Mouse (Mus musculus) kidney, adult 9 months (tissue): ENCODE results near the gene Kdelr2.
"Not testable (repeated sequence)": the region's sequence is repeated elsewhere in the genome, so short reads cannot be mapped to it uniquely, and the experiment has no call there.

Experiments used
- DNase-seq: peaks from one replicate; pipeline ENCODE4 v3.0.0; 2022

Kdelr2 gene

GRCm38 (mm10) chr5:143403221-143404147 lies at the start of gene Kdelr2:
Kdelr2 (plus strand) TSS chr5:143403838.
- peak; percentile 91 for DNase-seq

- no peak for DNase-seq
Observed at GRCm38 (mm10) chr5:143356017-143356416, 47.6 kb upstream of the Kdelr2 start.

GRCm38 (mm10) chr5:143356686-143357388 lies 46.8 kb upstream of the Kdelr2 start, which contains the start of gene Grid2ip:
Grid2ip (plus strand) TSS chr5:143357338.
- no peak for DNase-seq

- DNase-seq = no peak
Observed at GRCm38 (mm10) chr5:143357564-143357963, 46.1 kb upstream of the Kdelr2 start.

DNA sequence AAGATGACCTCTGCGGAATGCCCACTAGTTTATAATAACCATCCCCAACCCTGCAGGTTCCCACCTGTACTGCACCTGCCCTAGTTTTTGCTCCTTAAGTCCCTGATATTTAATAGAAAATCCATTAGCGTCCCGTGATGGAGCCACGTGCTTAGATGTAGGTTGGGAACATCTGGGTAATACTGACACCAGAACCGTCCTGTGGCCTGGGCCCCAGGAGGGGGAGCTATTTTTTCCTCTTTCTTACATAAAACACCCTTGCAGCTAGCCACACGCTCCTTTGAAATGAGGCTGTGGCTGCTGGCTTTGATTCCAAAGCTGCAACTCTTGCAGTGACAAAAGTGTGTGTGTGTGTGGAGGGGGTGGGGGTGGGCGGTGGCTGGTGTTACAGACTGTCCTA lies 44.4 kb upstream of the Kdelr2 start:
- DNase-seq = no peak

DNA sequence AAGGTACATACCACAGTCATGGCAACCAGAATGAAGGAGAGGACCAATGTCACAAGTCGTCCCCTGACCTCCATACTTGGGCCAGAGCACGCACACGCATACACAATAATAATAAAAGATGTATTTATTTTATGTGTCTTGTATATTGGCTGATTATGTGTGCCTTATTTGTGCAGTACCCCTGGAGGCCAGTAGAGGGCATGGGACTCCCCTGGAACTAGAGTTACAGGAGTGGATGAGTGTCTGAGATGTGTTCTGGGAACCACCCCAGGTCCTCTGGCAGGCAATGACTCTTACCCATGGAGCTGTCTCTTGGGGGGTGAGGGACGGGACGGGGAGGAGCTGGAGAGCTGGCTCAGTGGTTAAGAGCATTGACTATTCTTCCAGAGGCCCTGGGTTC lies 43.6 kb upstream of the Kdelr2 start:
- peak; percentile 13 for DNase-seq

GRCm38 (mm10) chr5:143361428-143361827 lies 42.2 kb upstream of the Kdelr2 start:
- DNase-seq = no peak

DNA sequence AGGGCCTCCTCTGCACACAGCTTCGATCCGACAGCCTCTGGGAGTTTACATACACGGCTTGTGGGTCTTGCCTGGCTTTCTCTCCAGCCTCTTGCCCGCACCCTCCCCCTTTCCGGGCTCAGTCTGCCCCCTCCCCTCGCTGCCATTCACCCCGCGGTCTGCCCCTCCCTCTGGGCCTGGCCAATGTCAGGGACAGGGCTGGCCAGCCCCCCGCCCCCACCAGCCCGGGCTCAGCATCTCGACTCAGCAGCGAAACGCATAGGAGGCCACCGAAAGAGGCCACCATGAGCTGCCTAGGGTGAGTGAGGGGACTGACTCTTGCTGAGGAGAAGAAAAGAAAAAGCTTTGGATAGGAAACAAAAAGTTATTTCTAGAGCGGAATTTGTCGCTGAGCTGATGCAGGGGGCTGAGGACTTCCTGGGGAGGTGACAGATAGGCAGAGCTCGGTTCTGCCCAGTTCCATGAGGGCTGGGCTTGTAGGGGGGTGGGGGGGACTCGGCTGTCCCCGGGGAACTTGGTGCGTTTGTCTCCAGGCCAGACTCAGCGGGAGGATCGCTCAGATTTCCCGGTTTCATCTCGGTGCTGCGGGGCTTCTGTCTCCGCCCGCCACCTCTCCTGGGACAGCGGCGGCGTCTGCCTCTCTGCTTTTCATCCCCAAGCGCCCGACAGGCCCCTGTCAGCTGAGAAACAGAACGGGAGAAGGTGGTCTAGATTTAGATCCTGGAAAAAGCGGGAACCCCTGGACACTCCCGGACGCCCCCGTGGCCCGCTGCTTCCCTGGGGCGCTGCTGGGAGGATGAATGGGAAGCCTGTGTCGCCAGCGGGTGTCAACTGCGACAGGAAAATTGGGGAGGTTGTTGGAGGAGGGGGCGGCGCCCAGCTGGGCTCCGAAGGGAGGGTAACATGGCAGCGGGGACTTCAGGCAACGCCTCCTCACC lies 39.7 kb upstream of the Kdelr2 start:
- DNase-seq = no peak

DNA sequence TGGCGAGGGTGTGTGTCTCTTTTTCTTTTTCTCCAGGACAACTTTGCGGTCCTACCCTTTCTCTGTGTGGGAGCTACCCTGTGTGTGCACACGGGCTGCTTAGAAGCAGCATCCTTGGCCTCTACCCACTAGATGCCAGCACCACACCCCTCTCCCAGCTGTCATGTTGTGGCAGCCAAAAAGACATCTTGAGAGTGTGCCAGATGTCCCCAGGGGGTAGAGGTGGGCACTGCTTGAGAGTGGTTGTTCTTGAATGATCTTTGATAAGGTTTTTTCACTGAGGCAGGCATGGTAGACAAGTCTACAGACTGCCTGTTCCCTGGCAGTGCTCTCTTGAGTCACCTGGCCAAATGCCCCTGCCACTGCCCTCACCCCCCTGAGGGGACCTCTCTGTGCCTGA lies 35.7 kb upstream of the Kdelr2 start:
- DNase-seq = no peak

GRCm38 (mm10) chr5:143369611-143370255 lies 33.9 kb upstream of the Kdelr2 start:
- no peak for DNase-seq

- DNase-seq = no peak
Observed at GRCm38 (mm10) chr5:143370416-143371145, 33.1 kb upstream of the Kdelr2 start.

GRCm38 (mm10) chr5:143371146-143371510 lies 32.5 kb upstream of the Kdelr2 start:
- no peak for DNase-seq

GRCm38 (mm10) chr5:143372818-143373217 lies 30.8 kb upstream of the Kdelr2 start:
- DNase-seq = peak; percentile 17

DNA sequence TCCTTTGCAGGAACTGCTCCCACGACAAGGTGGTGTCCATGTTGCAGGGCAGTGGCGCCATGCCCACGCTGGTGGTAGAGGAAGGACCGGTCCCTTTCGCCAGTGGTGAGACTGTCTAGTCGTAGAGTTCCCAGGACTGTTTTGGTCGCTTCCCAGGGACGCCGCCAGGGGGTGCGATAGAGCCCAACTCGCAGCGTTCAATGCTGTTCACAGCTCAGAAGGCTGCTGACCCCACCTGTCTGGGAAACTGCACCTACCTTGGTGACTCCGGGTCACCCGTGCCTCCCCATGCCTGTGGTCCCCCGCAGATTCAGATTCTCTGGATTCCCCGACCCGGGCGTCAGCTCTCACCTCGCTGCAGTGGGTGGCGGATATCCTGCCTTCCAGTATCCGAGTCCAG lies 28.4 kb upstream of the Kdelr2 start:
- peak; percentile 64 for DNase-seq

DNA sequence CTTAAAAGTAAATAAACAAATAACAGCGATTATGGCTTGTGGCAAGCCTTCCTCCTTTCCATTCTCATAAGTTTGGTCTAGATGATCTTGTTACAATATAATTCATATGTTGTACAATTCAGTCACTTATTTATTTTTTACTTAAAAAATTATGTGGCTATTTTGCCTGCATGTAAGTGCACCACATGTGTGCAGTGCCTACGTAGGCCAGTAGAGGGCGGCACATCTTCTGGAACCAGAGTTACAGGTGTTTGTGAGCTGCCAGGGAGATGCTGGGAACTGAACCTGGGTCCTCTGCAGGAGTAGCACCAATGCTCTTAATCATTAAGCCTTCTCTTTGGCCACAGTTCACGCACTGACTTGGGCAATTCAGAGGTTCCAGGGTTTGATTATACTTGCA lies 27.5 kb upstream of the Kdelr2 start:
- DNase-seq = no peak

GRCm38 (mm10) chr5:143386797-143387621 lies 16.6 kb upstream of the Kdelr2 start:
- DNase-seq = no peak

GRCm38 (mm10) chr5:143394184-143394583 lies 9.5 kb upstream of the Kdelr2 start:
- DNase-seq = no peak

- DNase-seq = not testable (repeated sequence)
Observed at GRCm38 (mm10) chr5:143394966-143395365, 8.7 kb upstream of the Kdelr2 start.

- DNase-seq = peak; percentile 54
Observed at GRCm38 (mm10) chr5:143395649-143396048, 8.0 kb upstream of the Kdelr2 start.

DNA sequence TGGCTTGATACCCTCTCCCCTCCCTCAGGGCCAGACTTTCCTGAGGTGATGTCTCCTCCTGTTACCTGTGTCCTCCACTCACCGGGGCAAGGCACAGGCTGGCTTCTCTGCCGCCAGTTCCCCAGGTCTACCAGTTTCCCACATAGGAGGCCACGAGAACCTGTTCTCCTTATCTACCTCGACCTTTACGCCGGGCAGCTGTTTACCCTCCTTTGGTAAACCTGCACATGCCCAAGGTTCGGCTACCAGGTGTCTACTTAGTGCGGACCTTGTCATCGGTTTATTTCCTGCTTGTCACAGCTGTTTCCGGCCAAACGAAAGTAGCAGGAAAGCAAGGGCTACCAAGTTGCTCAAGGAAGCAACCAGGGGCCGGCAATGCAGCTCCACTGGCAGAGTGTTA lies 3.1 kb upstream of the Kdelr2 start:
- no peak for DNase-seq

DNA sequence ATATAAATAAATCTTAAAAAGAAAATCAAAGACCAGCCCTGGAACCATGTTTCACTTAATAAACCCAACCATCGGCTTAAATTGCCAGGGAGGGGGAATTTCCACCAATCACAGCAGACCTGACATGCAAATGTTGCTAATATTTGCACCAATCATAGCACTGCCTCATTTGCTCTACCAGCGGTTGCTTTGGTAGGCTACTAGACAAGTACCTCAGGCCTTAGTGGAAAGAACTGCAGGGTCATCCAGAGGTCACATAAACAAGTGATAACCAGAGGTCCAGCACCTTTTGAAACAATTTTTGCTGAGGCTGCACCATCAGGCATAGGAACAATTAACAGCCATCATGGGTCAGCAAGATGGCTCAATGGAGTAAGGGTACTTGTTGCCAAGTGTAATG lies 2.1 kb upstream of the Kdelr2 start:
- DNase-seq = no peak
